Mouse (Mus musculus): Measurements from ENCODE around the gene Topaz1.
A peak's percentile ranks its signal among the peaks of the same experiment; 100 is the strongest.
"Not testable (repeated sequence)": the region's sequence is repeated elsewhere in the genome, so short reads cannot be mapped to it uniquely, and the experiment has no call there.

Topaz1 gene

GRCm38 (mm10) chr9:122810212-122810611 lies 63.1 kb downstream of the Topaz1 start:
- DNase-seq (ENCODE audit: low read depth, low spot score): no peak

- DNase-seq (ENCODE audit: low read depth, low spot score): no peak
Observed at GRCm38 (mm10) chr9:122812386-122812785, 65.2 kb downstream of the Topaz1 start.

DNA sequence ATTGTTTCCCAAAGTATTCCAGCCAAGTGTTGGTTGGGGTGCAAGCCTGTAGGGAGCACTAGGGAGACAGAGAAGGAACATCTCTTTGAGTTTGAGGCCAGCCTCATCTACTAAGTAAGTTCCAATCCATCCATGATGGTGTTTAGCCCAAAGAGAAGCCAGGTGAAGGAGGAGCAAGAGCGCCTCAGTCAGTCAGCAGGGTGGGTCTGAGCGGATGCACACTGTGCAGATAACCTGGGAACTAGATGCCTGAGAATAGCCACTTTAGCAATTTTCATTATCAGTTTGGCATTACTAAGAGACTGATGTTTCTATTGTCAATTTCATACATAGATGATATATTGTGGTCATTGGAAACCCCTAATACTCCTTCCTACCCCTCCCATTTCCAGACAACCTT lies 67.6 kb downstream of the Topaz1 start:
- DNase-seq (ENCODE audit: low read depth, low spot score): no peak

GRCm38 (mm10) chr9:122815239-122815851 lies 68.2 kb downstream of the Topaz1 start:
- DNase-seq (ENCODE audit: low read depth, low spot score): no peak

DNA sequence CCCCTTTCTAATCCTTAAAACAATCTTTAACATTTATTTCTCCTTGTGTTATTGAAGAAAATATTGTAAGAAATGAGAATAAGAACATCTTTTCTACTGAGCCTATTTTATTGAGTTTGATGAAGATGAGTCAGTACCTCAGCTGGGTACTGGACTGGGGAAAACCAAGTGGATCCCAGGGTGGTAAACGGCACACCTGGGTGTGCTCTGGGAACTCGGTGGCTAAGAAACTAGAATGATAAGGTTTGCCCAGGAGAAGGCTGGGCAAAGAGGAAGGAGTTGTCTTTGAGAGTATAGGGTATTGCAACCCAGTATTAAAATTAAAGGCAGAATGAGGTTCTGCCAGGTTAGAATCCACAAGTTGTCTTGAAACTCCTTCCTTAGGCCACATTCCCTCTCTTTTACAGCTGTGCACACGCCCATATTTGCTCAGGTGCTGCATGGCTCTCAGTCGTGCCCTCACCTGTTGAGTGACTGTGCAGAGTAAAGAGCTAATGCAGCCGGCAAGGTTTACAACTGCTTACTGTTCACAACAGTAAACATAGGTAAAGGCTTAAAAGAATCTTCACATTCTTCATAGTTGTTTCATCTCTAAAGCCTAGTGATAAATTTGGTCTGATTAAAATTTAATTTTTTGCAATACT lies 76.3 kb downstream of the Topaz1 start:
- no peak for DNase-seq (ENCODE audit: low read depth, low spot score)

DNA sequence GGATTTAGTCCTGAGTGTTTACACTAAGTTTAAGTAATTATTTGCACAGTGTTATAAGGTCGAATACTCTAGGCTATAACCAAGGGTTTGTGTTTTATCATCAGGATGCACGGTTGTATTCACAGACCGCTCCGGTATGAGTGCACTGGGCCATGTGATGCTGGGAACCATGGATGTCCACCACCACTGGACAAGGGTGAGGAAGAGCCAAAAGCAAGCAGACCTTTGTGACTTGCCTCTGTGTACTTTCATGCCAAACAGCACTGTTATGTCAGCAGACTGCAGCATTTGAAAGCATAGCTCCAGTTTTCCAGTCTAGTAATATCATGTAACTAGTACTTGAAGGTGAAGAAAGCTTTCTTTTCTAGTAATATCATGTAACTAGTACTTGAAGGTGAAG lies 79.6 kb downstream of the Topaz1 start:
- no peak for DNase-seq (ENCODE audit: low read depth, low spot score)

DNA sequence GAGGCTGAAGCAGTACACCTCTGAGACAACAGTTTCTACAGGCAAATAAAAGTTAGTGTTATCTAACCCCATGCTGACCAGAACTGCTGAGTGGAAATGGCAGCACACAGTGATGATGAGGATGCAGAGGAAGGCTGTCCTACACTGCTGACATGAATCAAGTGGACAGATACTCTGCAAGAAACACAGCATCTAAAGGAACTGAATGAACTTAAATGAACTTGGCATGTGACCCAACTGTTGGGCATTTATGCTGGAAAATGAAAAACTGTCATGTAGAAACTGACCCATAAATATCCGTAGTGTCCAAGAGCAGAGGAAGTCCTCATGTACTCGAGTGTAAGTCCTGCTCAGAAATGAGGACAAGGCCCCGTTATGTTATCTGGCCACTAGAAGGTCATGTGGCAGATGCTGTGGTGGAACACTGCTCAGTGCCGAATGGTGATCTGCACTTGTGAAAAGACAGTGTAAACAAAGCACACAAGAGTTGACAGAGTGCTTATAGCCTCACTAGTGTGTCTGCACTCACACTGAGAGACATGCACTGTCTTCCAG lies 82.8 kb downstream of the Topaz1 start:
- DNase-seq (ENCODE audit: low read depth, low spot score): no peak

DNA sequence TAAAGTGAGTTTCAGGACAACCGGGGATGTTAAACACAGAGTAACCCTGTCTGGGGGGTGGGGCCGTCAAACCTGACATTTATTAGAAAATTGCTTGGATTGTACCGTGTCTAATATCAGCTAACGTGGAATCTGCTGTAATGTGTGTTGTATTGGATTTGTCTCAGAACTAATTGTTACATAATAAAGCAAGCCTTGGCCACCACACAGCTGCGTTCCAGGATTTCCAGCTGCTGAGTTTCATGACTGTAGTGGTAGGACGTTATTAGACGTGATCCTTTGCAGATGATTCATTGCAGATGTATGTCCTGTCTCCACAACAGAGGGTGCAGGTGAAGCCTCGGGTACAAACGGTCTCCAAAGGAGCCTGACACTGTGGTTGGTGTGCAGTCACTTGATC lies 89.0 kb downstream of the Topaz1 start:
- peak; percentile 7 for DNase-seq (ENCODE audit: low read depth, low spot score)

DNA sequence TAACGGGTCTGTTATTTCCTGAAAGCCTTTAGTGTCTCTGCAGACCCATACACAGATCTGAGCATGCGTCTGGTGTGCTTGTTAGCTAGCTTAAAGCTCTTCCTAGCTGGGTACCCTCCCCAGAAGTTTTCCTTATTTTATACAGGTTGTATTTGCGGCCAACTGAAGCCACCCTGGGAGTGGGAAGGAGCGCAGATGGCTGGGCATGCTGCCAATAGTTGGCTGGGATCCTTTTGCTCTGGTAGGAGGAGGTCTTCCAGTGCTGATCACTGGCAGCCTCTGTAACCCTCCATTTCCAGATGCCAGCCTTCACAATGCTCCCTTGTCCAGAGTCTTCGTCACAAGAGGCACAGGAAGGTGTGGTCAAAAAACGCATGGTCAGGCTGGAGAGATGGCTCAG lies 89.6 kb downstream of the Topaz1 start:
- peak; percentile 18 for DNase-seq (ENCODE audit: low read depth, low spot score)

DNA sequence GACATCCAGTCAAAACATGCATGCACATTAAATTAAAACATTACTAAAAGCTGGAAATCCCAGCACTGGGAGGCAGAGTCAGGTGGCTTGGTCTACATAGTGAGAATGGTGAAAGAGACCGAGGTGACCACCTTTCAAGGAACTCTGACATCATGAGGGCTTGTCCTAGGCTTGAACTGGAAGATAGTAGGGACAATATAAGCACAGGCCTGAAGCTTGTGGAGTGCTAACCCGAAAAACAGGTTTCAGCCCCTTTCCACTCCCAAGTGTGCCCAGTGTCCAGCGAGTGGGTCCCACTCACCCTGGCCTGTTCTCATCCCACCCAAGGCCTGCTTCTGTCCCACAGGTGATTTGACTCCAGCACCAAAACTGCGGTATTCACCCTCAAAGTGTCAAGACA lies 90.1 kb downstream of the Topaz1 start:
- DNase-seq (ENCODE audit: low read depth, low spot score): no peak

GRCm38 (mm10) chr9:122837680-122838079 lies 90.5 kb downstream of the Topaz1 start:
- peak; percentile 43 for DNase-seq (ENCODE audit: low read depth, low spot score)

DNA sequence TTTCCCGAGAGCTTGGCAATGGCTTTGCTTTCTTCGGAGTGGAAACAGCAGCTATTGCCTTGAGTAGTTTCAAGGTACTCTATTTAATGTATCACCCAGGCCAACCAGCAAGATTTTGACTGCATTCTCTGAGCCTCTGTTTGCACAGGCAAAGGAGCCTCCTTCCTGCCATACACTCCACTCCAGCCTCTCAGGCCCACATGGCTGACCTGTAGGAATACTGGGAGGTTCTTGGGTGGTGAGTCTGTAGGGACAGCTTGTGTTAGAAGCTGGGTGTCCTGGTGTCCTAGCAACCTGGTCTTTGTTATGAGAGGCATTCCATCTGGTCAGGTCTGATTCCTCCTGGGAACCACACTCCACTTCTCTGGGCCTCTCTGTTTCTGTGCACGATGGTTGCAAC lies 96.6 kb downstream of the Topaz1 start, which contains the start of gene Gm35549:
Gene Gm35549, minus strand, starts transcription at position 276 of the 400 bp plus-strand sequence.
- no peak for DNase-seq (ENCODE audit: low read depth, low spot score)

DNA sequence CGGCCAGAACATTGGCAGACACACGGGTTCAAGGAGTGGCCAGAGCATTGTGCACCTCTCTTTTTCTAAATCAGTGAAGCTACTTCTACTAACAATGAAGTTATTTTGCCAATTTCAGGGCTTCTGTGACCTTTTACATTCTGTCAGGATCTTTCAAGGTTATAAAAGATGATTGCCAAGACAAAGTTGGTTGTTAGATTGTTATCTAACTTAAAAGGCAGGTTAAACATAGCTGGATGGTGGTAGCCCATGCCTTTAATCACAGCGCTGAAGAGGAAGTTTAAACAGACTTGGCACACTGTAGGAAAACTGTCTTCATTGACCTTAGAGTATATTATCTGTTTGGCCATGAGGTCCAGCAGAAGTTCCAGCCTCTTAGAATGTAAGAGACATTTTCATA lies 98.5 kb downstream of the Topaz1 start:
- DNase-seq (ENCODE audit: low read depth, low spot score): no peak

GRCm38 (mm10) chr9:122846156-122846555 lies 99.0 kb downstream of the Topaz1 start:
- no peak for DNase-seq (ENCODE audit: low read depth, low spot score)

- DNase-seq (ENCODE audit: low read depth, low spot score): not testable (repeated sequence)
Observed at GRCm38 (mm10) chr9:122847811-122848311, 100.7 kb downstream of the Topaz1 start.

All from forelimb bud, embryonic 11.5 days (tissue).